Mouse (Mus musculus) CD8-positive naive resting alpha-beta T cell, adult 2 months (primary cell): ENCODE measurements around the gene Atf5.

Experiments used
- DNase-seq, 2 experiments: peaks; one replicate each; pipeline ENCODE4 v3.0.0; 2022; ENCODE audit warnings: low read depth in 2 of 2, low spot score in 2 of 2

The Atf5 gene

GRCm38 (mm10) chr7:44821666-44822448, 5.4 kb upstream of the Atf5 start:
- no peak for DNase-seq

DNA sequence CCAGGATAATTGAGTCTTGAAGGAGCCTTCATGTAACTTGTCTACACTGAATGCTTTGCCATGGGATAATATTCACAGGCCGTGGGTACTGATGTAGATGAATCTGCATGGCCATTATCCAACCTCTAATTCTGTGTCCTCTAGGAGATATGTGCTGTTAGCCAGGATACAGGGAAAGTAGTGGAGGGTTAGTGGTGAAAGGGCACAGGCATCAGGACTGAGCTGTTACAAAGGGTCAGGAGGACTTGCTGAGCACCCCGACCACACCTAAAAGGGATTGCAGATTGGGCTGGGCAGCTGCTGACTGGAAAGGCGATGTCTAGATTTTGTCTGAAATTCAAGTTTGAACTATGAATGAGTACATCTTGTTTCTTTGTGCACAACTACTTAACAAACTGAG, 4.1 kb upstream of the Atf5 start:
- DNase-seq, result no peak

- no peak for DNase-seq
Observed at GRCm38 (mm10) chr7:44819863-44820262, 3.4 kb upstream of the Atf5 start.

- no peak for DNase-seq
Observed at GRCm38 (mm10) chr7:44819391-44819790, 2.9 kb upstream of the Atf5 start.

DNA sequence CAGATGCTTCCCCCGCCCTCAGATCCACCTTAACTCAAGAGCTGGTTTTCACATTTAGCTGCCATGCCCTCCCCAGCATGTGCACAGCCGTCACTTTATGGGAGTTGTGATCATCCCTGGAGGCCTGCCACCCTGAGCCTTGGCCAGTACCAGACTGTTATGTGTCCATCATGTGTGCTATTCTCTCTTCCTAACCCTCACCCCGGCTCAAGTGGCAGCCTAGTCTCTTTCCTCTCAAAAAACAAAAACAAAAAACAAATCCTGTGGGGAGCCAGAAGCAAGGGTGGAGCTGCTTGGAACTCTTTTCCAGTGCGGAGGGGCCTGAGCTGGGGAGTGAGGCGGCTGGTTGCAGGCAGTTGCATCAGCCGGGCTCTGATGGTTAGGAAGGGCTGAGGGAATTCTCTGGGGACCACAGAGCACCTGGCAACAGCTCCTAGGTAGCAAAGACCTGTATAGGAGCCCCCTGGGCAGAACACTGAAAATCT, 2.3 kb upstream of the Atf5 start:
- DNase-seq, result no peak

DNA sequence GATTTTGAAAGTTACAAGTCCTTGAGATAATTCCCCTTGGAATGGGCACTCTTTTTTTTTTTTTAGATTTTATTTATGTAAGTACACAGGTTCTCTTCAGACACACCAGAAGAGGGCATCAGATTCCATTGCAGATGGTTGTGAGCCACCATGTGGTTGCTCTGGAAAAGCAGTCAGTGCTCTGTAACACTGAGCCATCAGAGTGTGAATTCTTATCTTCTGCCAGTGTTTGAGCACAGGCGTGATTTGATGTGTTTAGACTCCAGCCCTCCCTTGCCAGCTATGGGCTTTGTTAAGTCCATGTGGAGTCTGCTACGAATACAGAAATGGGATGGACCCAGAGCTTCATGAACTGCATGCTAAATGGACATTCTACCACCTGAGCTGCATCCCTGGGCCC, 1.7 kb upstream of the Atf5 start:
- no peak for DNase-seq

GRCm38 (mm10) chr7:44817441-44817840, 983 bp upstream of the Atf5 start:
- no peak for DNase-seq

DNA sequence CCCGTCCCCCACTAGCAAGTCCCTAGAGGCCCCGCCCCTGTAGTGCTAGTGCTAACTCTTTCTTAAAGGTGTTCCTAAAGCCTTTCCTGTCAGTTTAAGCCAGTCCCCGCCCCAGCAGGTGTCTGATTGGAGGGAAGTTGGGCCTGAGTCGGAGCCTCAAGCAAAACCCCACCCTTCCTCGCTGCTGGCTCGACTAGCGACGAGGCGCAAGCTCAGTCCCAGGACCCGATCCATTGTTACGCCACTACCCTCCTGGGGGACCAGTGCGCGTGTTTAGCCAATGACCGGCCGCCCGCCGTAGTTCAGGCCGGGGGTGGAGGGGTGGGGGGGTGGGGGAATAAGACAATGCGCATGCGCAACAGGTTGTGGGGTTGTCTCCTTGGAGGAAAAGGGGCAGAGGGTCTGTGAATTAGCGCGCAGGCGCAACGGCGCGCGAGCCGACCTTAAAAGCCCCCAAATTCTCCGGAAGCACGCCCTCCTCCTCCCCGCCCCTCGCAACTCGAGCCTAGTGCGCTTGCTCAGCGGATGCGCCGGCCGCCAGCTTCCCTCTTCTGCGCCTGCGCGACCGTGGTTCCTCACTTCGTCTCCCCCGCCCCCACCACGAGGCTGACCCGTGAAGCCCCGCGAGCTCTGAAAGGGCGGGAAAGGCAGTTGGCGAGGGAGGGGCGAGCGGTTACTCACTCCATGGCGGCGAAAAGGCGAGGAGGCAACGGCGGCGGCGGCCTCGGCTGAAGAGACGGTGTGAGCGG, 563 bp downstream of the Atf5 start, which contains the start of the genes Nup62 and Il4i1:
Gene Nup62 (plus strand): TSS at position 368 of the 749 bp plus-strand sequence.
Gene Il4i1 (plus strand): TSS at position 667 of the 749 bp plus-strand sequence.
- DNase-seq, result peak; percentile 99

DNA sequence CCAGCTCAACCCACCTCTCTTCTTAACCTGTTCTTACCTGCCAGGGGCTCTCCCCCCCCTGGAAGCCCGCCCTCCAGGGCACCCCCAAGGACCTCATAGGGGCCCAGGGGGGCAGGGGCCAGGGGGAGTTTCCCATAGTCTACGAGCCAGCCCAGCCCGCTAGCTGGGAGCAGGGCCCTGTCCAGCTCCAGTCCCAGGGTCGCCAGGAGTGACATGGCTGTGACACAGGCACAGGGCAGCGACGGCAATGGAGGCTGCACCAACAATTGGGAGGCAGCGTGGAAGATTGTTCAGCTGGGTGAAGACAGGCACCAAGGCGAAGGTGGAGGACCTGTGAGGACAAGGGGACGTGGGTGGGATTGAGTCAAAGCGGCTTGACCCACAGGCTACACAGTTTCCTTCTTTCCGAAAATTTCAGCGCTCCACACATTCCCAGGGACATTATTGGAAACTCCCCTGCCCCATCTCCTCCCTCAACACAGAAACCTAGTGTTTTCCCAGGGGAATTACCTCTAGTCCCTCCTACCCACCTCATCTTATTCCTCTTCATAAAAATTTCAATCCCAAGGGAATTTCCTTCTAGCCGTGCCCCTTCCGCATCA, 1.4 kb downstream of the Atf5 start:
- no peak for DNase-seq

- no peak for DNase-seq
Observed at GRCm38 (mm10) chr7:44814423-44814822, 2.0 kb downstream of the Atf5 start.

DNA sequence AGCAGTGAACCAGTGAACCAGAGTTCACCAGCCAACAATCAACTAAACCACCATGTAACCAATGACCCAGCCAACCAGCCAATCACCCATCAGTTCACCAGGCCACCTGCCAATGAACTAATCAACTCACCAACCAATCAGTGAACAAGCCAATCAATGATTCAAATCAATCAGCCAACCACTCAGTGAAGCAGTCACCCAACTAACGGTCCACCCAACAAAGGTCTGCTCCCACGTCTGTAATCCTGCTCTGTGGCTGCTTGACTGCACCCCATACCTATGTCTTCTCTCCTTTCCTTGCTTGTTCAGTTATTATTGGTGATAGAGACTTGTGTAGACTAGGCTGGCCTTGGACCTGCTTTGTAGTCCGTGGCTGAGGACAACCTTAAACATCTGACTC, 2.5 kb downstream of the Atf5 start:
- no peak for DNase-seq

GRCm38 (mm10) chr7:44812651-44813325, 3.7 kb downstream of the Atf5 start:
- no peak for DNase-seq

DNA sequence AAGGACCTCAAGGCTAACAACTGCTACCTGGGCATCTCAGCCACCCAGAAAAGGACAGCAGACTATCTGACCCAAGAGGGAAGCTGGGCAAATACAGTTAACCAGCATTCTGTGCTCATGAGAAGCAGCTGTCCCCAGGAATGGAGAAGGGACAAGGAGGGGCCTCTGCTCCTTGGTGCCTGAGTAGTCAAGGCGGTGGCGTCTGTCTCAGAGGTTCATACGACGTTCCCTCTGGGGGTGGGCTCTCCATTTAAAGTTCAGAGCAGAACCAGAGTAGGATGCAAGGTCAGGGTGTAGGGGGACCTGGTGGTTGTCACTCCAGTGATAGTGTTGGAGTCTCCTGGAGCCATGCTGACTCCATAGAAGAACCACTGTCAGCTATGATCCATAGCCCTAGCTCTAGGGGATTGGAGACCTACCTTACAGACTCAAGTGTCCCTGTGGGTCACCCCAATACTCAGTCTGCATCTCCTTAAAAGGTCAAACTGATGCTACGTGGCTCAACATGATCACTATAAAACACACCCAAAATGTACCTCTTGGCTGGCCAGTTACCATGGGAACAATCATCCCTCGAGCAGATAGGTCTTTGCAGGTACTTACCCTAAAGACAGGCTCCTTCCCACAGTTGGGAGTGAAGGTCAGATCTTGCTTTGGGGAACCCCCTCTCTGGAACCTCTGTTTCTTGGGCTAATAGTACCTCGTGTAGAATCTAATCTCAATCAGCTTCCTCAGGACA, 5.5 kb downstream of the Atf5 start:
- no peak for DNase-seq

- DNase-seq, result no peak
Observed at GRCm38 (mm10) chr7:44810365-44810764, 6.1 kb downstream of the Atf5 start.

DNA sequence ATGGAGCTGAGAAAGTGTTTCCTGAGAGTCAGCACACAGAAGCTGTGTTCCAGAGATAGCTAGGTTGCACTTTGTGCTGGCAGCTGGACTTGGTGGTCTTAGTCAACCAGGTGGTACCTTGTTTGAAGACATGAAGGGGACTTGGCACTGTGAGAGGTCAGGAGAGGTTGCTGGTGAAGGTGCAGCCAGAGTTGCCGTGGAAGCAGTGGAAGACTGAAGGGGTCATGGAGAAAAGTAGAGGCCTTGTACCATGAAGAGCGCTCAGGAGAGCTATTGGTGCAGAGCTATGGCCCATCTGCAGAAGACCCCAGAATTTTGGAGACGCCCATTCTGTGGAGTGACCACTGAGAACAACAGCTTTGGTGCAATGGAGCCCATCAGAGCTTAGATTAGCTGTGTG, 7.0 kb downstream of the Atf5 start:
- no peak for DNase-seq

DNA sequence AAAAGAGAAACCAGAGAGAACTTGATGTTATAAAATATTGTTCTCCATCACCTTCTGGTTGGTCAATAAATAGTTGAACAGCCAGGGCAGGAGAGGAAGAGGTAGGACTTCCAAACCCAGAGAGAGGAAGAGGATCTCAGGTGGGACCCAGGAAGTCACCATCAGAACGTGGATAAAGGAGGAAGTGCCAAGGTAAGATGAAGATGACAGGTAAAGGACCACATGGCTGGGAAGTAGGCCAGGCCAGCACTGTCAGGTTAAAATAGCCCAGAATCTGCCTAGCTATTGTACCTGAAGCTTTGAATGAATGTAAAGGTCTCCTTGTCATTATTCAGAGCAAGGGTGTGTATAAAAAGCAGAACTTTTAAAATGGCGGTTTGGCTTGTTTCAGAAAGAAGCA, 7.5 kb downstream of the Atf5 start:
- no peak for DNase-seq

DNA sequence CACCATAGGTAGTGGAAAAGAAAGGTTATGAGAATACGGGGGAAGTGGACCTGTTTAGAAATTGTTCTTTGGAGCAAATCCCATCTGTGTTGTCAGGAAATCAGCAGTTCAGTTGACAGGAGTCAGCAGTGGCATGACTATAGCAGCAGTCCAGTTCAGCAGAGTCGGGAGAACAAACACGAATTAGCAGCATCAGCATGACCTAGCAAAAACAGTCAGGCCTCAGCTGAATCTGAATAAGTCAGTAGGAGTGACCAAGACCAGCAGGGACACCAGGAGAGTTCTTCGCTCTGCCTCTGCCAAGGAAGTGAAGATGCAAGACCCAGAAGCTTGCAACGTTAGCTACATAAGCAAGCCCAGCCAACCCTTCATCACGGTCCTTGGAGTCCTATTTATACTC, 23.7 kb downstream of the Atf5 start:
- DNase-seq, result no peak

DNA sequence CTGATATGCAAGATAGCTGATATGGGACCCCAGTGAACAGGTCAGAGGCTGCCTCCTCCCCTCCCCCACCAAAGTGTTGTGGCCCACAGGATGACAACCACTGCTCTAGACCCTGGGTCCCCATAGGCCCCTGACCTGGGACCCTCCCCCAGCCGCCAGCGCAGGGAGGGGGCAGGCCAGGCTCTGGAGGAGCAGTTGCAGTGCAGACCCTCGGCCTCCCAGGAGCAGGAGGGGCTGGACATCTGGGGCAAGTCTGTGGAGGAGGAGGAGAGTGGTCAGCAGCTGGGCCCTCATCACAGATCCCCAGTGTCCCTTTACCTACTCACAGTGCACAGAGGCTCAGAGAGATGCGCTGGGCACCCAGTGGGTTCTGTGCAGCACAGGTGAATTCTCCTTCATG, 26.4 kb downstream of the Atf5 start:
- no peak for DNase-seq

DNA sequence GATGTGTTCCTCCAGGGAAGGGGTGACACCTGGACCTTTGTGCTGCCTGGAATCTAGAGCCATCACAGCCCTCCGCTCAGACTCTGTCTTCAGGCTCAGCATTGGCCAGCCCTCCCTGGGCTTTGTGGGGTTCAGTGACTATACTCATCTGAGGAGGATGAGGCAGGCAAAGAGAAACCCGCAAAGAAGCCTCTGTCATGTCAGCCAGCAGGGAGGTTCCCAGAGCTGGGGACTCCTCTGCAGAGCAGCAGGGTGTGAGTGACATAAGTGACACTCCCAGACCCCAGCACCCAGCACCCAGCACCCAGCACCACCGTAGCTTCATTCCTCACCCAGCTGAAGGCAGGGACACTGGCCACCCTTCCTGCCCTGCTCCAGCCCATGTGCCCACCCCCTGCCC, 26.9 kb downstream of the Atf5 start:
- DNase-seq, result no peak

- DNase-seq, result no peak
Observed at GRCm38 (mm10) chr7:44780101-44780500, 36.4 kb downstream of the Atf5 start.
